In genomic region chr14:45693891-45694290, GRCm38 (mm10) we compare ENCODE assay signal across 16 mouse cellular contexts.
"Had no signal": no experiment of that assay in that cellular context is flagged by ENCODE, and none has a peak within 500 bp of the region (broad histone marks: within the 10 kb centered on the region; RNA-seq: fewer than 3 reads in every experiment).

No protein-coding gene starts in this region.

- H3K9me3 ChIP-seq: neural tube, embryonic 13.5 days; neural tube, embryonic 15.5 days; stomach, embryonic 15.5 days had no signal

- DNase-seq: retina, postnatal 1 day; right cerebral cortex, adult 18-20 months; right cerebral cortex, postnatal 14 days; right cerebral cortex, postnatal 25 days; right cerebral cortex, postnatal 4 days; spleen, adult 18-20 months; thymus, adult 18-20 months; thymus, adult 2 months; thymus, postnatal 14 days; thymus, postnatal 25 days; thymus, postnatal 36 days; thymus, postnatal 4 days had no signal

- H3K4me2 ChIP-seq: neural tube, embryonic 13.5 days; neural tube, embryonic 15.5 days; stomach, embryonic 15.5 days had no signal

- H3K4me3 ChIP-seq: neural tube, embryonic 13.5 days; neural tube, embryonic 15.5 days; stomach, embryonic 15.5 days had no signal

- H3K4me1 ChIP-seq: stomach, embryonic 15.5 days had no signal

- H3K36me3 ChIP-seq: neural tube, embryonic 13.5 days; neural tube, embryonic 15.5 days; stomach, embryonic 15.5 days had no signal

- H3K9ac ChIP-seq: neural tube, embryonic 13.5 days; neural tube, embryonic 15.5 days; stomach, embryonic 15.5 days had no signal

- H3K27me3 ChIP-seq: neural tube, embryonic 13.5 days; neural tube, embryonic 15.5 days; stomach, embryonic 15.5 days had no signal

- H3K27ac ChIP-seq: neural tube, embryonic 13.5 days; neural tube, embryonic 15.5 days; stomach, embryonic 15.5 days; stomach, postnatal 0 days had no signal
